In genomic region chr1:176800728-176801365, GRCm38 (mm10) we compare ENCODE assay signal across 8 mouse cellular contexts. TPM values are rescaled to one million over a fixed set of nuclear protein-coding genes. Genes with fewer than 3 reads are reported as not detected.
DNase-seq lines count a peak whose midpoint lies in the region; ATAC-seq and TF ChIP-seq lines count a peak whose summit lies in the region.

No protein-coding gene starts in this region.

- intact Hi-C loops in left cerebral cortex, postnatal 14 days (cut with DNase I): no loop called here

- H3K79me2 ChIP-seq in myocyte (ENCODE audit: control insufficient read depth, insufficient read depth): peaks cover 93% of the 10 kb centered on the region

- peaks cover 4% of the 10 kb centered on the region; the same call in 1 of the 2 replicates for H3K36me3 ChIP-seq in embryonic facial prominence, embryonic 13.5 days
- H3K36me3 ChIP-seq in heart, embryonic 16.5 days (ENCODE audit: control insufficient read depth, insufficient read depth): no peaks in the 10 kb centered on the region
- H3K36me3 ChIP-seq in myocyte (ENCODE audit: control insufficient read depth, insufficient read depth): no peaks in the 10 kb centered on the region

- no peak for TF ChIP-seq POLR2A in myocyte (IDR thresholded peaks at IDR 0.05; ENCODE audit: insufficient read length, low read depth)

- 7% methylated on average over 2 of the region's 2 CpGs for WGBS in embryonic facial prominence, embryonic 13.5 days
- WGBS in heart, embryonic 16.5 days: 14% methylated on average over 2 of the region's 2 CpGs

- H3K9ac ChIP-seq in embryonic facial prominence, embryonic 13.5 days: no peak overlapping the region
- H3K9ac ChIP-seq in heart, embryonic 16.5 days (ENCODE audit: low read length): no peak overlapping the region

- DNase-seq in embryo, embryonic 11 days: peak; percentile 55
- DNase-seq in embryo, embryonic 9.5 days (ENCODE audit: extremely low spot score): no peak
- DNase-seq in A20 (ENCODE audit: low read depth, low spot score): peak; percentile 88
- peak; percentile 75 to 86 for DNase-seq in left cerebral cortex, postnatal 14 days (ENCODE audit: low spot score in 2 of 2)
- peak; percentile 54 for DNase-seq in thymus, postnatal 4 days

- no peaks in the 10 kb centered on the region for H3K9me3 ChIP-seq in embryonic facial prominence, embryonic 13.5 days
- H3K9me3 ChIP-seq in heart, embryonic 16.5 days (replicated peaks; ENCODE audit: control insufficient read depth, low read length): no peaks in the 10 kb centered on the region

- no peak overlapping the region for H3ac ChIP-seq in myocyte (ENCODE audit: control insufficient read depth, insufficient read length)

- H3K27ac ChIP-seq in embryonic facial prominence, embryonic 13.5 days: no peak overlapping the region
- H3K27ac ChIP-seq in heart, embryonic 16.5 days (ENCODE audit: low read length): peak overlapping the region; percentile 40

- H3K4me1 ChIP-seq in embryonic facial prominence, embryonic 13.5 days: peaks cover 15% of the 10 kb centered on the region
- H3K4me1 ChIP-seq in heart, embryonic 16.5 days (ENCODE audit: control insufficient read depth, insufficient read depth, low read length): peaks cover 9% of the 10 kb centered on the region

- peak overlapping the region; percentile 27 for H3K4me2 ChIP-seq in embryonic facial prominence, embryonic 13.5 days
- H3K4me2 ChIP-seq in heart, embryonic 16.5 days (ENCODE audit: low read depth, low read length): peak overlapping the region; percentile 20; the same call in 1 of the 2 replicates
- H3K4me2 ChIP-seq in myocyte (ENCODE audit: low read depth): peak overlapping the region; percentile 63

- no peaks in the 10 kb centered on the region for H3K27me3 ChIP-seq in embryonic facial prominence, embryonic 13.5 days
- no peaks in the 10 kb centered on the region for H3K27me3 ChIP-seq in heart, embryonic 16.5 days (ENCODE audit: control insufficient read depth, insufficient read depth, low read length)
- no peaks in the 10 kb centered on the region for H3K27me3 ChIP-seq in myocyte (ENCODE audit: control insufficient read depth, insufficient read depth, insufficient read length)

- no peak overlapping the region for H3K4me3 ChIP-seq in embryonic facial prominence, embryonic 13.5 days
- no peak overlapping the region for H3K4me3 ChIP-seq in heart, embryonic 16.5 days (ENCODE audit: low read length)
- no peak overlapping the region for H3K4me3 ChIP-seq in myocyte

- ATAC-seq in embryonic facial prominence, embryonic 13.5 days (ENCODE audit: insufficient number of reproducible peaks, insufficient read depth, low FRiP score, low TSS enrichment, low read depth): 0 out of 2 replicates have a peak, but pooled peaks have one; percentile 37
- peak; percentile 70; the same call in 1 of the 2 replicates for ATAC-seq in heart, embryonic 16.5 days (replicated peaks; ENCODE audit: extremely low read depth, insufficient read depth, low FRiP score)

TF ChIP-seq in myocyte, 11 proteins besides CTCF, POLR2A, EP300 and RAD21:
- no peak for TF ChIP-seq MYOG (IDR thresholded peaks at IDR 0.05; ENCODE audit: control insufficient read depth in 1 of 3, insufficient read depth in 1 of 3, insufficient read length in 2 of 3, low read depth in 2 of 3)
- no peak for TF ChIP-seq TCF3 (IDR thresholded peaks at IDR 0.05; ENCODE audit: insufficient read length, low read depth)
- peak; percentile 52 for TF ChIP-seq USF1 (IDR thresholded peaks at IDR 0.05; ENCODE audit: low read depth)
- TF ChIP-seq MYOD1 (IDR thresholded peaks at IDR 0.05; ENCODE audit: control insufficient read depth in 1 of 3, insufficient read length in 2 of 3, low read depth in 2 of 3): peak in 2 of 3 experiments; percentile 52 to 60
- TF ChIP-seq REST (IDR thresholded peaks at IDR 0.05; ENCODE audit: insufficient read depth, insufficient read length): no peak
- no peak for TF ChIP-seq SRF (IDR thresholded peaks at IDR 0.05; ENCODE audit: control insufficient read depth, insufficient read length, low read depth)
- TF ChIP-seq E2F4 (IDR thresholded peaks at IDR 0.05; ENCODE audit: insufficient read depth): no peak
- no peak for TF ChIP-seq MAX (IDR thresholded peaks at IDR 0.05; ENCODE audit: low read depth)
- TF ChIP-seq TCF12 (IDR thresholded peaks at IDR 0.05; ENCODE audit: insufficient read depth, poor library complexity, severe bottlenecking): peak; percentile 60
- TF ChIP-seq POLR2AphosphoS2 (IDR thresholded peaks at IDR 0.05; ENCODE audit: insufficient read length, low read depth): no peak
- 0 out of 2 replicates have a peak, but pooled peaks have one; percentile 3 for TF ChIP-seq CEBPB (IDR thresholded peaks at IDR 0.05; ENCODE audit: insufficient read depth, poor library complexity, severe bottlenecking)

RNA-seq across cellular contexts. Expression of gene Cep170, which starts 13.0 kb away (rescaled TPM):
- polyA plus RNA-seq in embryonic facial prominence, embryonic 13.5 days (2015; fragmentation: Nextera tagmentation; extraction: Ambion mirVana): 33.6 and 39.3 TPM in 2 replicates
- 16.2 and 16.7 TPM in 2 replicates for polyA plus RNA-seq in heart, embryonic 16.5 days (2015; fragmentation: Nextera tagmentation; extraction: Ambion mirVana)
- 100 to 1,000 TPM; 125 to 130 TPM for total RNA-seq in left cerebral cortex, postnatal 14 days (2021)
- 15.4 TPM for polyA plus RNA-seq in myocyte (2012; fragmentation: generic; extraction: Trizol)

RNA-seq across cellular contexts. Expression of gene Sdccag8, which starts 13.6 kb away (rescaled TPM):
- polyA plus RNA-seq in embryonic facial prominence, embryonic 13.5 days (2015; fragmentation: Nextera tagmentation; extraction: Ambion mirVana): 19.1 and 19.6 TPM in 2 replicates
- 11.1 and 11.5 TPM in 2 replicates for polyA plus RNA-seq in heart, embryonic 16.5 days (2015; fragmentation: Nextera tagmentation; extraction: Ambion mirVana)
- 10 to 100 TPM; 10.6 to 13.6 TPM for total RNA-seq in left cerebral cortex, postnatal 14 days (2021)
- polyA plus RNA-seq in myocyte (2012; fragmentation: generic; extraction: Trizol): 8.4 TPM
